Mouse (Mus musculus) hindbrain, postnatal 0 days (tissue): ENCODE results near the gene Ggnbp2. TPM values are rescaled to one million over a fixed set of nuclear protein-coding genes. Genes with fewer than 3 reads are reported as not detected.
A peak's percentile ranks its signal among the peaks of the same experiment; 100 is the strongest.

Experiments
- ATAC-seq: fragments of 200-750 bp; cut with Nextera tagmentation; 2 replicates; pipeline ENCODE4 v1.8.0; 2017; ENCODE audit warnings: mild to moderate bottlenecking, moderate TSS enrichment, moderate library complexity
- DNase-seq: peaks from one replicate; pipeline ENCODE4 v3.0.0-alpha.2; 2015; ENCODE audit warnings: low spot score
- H3K27ac ChIP-seq: fragments of 300-500 bp; sonication (generic); 2 replicates; pipeline ENCODE4 v1.5.1; 2014; ENCODE audit warnings: mild to moderate bottlenecking
- H3K27me3 ChIP-seq: fragments of 300-500 bp; sonication (generic); 2 replicates; pipeline ENCODE4 v1.6.1; 2014; ENCODE audit warnings: low read length, mixed read lengths; ENCODE audit not compliant: insufficient read depth
- H3K36me3 ChIP-seq: fragments of 300-500 bp; sonication (generic); 2 replicates; pipeline ENCODE4 v1.6.1; 2014; ENCODE audit warnings: low read length, mixed read lengths; ENCODE audit not compliant: insufficient read depth
- H3K4me1 ChIP-seq: fragments of 300-500 bp; sonication (generic); 2 replicates; pipeline ENCODE4 v1.6.1; 2014; ENCODE audit warnings: antibody characterized with exemption, low read length, mixed read lengths; ENCODE audit not compliant: insufficient read depth
- H3K4me2 ChIP-seq: fragments of 300-500 bp; sonication (generic); 2 replicates; pipeline ENCODE4 v1.6.1; 2014; ENCODE audit warnings: low read depth, mild to moderate bottlenecking, low read length, moderate library complexity, mixed read lengths
- H3K4me3 ChIP-seq: fragments of 300-500 bp; sonication (generic); 2 replicates; pipeline ENCODE4 v1.5.1; 2014; ENCODE audit warnings: low read length
- H3K9ac ChIP-seq: fragments of 300-500 bp; sonication (generic); replicated peaks from 2 replicates; pipeline ENCODE4 v1.6.1; 2014; ENCODE audit warnings: mild to moderate bottlenecking, low read length, moderate library complexity, mixed read lengths
- H3K9me3 ChIP-seq: fragments of 300-500 bp; sonication (generic); 2 replicates; pipeline ENCODE4 v1.6.1; 2016; ENCODE audit warnings: low read length, mixed read lengths
- CTCF ChIP-seq: IDR thresholded peaks from 2 replicates; pipeline ENCODE4 v1.5.1; 2016; ENCODE audit warnings: antibody characterized with exemption, control low read depth, low read depth
- WGBS: fragments of 180-500 bp; shearing (Covaris S2); extraction: QIAGEN DNeasy Blood & Tissue Kit; methylation state at CpG from one replicate; pipeline ENCODE4 v1.1.7; 2014; 5-methylcytosine and 5-hydroxymethylcytosine counted together
- polyA plus RNA-seq: library from polyadenylated mRNA; unstranded; fragments of >200 nt; fragmentation: Nextera tagmentation; extraction: Ambion mirVana; gene quantifications from 2 replicates; pipeline ENCODE4 v1.2.1, GENCODE M21; 2015
- total RNA-seq: library from RNA; depleted of rRNA; stranded (reverse); fragments of >200 nt; gene quantifications from 2 replicates; pipeline ENCODE4 v1.2.3, GENCODE M21; 2014

The Ggnbp2 gene
- total and polyA plus RNA-seq, 2 experiments from 2014 or later, result 41.6 to 63.5 TPM

GRCm38 (mm10) chr11:84889492-84889891 lies 18.9 kb upstream of the Ggnbp2 start:
- DNase-seq, result no peak
- no peaks in the 10 kb centered on the region for H3K4me1 ChIP-seq
- ATAC-seq, result no peak
- WGBS, result 98% methylated on average over 2 of the region's 2 CpGs
- no peak overlapping the region for H3K9ac ChIP-seq
- H3K27ac ChIP-seq, result no peak overlapping the region
- peaks cover 60% of the 10 kb centered on the region for H3K36me3 ChIP-seq
- H3K4me3 ChIP-seq, result no peak overlapping the region
- TF ChIP-seq CTCF, result no peak
- H3K4me2 ChIP-seq, result no peak overlapping the region
- no peaks in the 10 kb centered on the region for H3K9me3 ChIP-seq
- no peaks in the 10 kb centered on the region for H3K27me3 ChIP-seq

- H3K36me3 ChIP-seq, result peaks cover 60% of the 10 kb centered on the region
- ATAC-seq, result no peak
- WGBS, result 95% methylated on average over 8 of the region's 8 CpGs
- H3K4me3 ChIP-seq, result no peak overlapping the region
- no peak overlapping the region for H3K27ac ChIP-seq
- no peak overlapping the region for H3K9ac ChIP-seq
- DNase-seq, result no peak
- no peaks in the 10 kb centered on the region for H3K4me1 ChIP-seq
- no peaks in the 10 kb centered on the region for H3K27me3 ChIP-seq
- no peak for TF ChIP-seq CTCF
- no peaks in the 10 kb centered on the region for H3K9me3 ChIP-seq
- H3K4me2 ChIP-seq, result no peak overlapping the region
These were observed 17.4 kb upstream of the Ggnbp2 start for GRCm38 (mm10) chr11:84888025-84888424.

- Histone ChIP-seq H3K36me3 (peaks cover 52% of the 10 kb centered on the region), H3K27ac (no peak overlapping the region), H3K27me3 (no peaks in the 10 kb centered on the region), H3K4me2 (no peak overlapping the region), H3K9ac (no peak overlapping the region), H3K9me3 (no peaks in the 10 kb centered on the region), H3K4me3 (no peak overlapping the region), H3K4me1 (no peaks in the 10 kb centered on the region)
- ATAC-seq (no peak), DNase-seq (no peak)
- WGBS, result 87% methylated on average over 11 of the region's 11 CpGs
- no peak for TF ChIP-seq CTCF
These were observed 16.3 kb upstream of the Ggnbp2 start for GRCm38 (mm10) chr11:84886767-84887511.

GRCm38 (mm10) chr11:84886236-84886635 lies 15.6 kb upstream of the Ggnbp2 start:
- 95% methylated on average over 5 of the region's 5 CpGs for WGBS

GRCm38 (mm10) chr11:84885238-84885637 lies 14.6 kb upstream of the Ggnbp2 start:
- no peak overlapping the region for H3K4me2 ChIP-seq
- no peak overlapping the region for H3K9ac ChIP-seq
- H3K27ac ChIP-seq, result no peak overlapping the region
- no peak for TF ChIP-seq CTCF
- no peaks in the 10 kb centered on the region for H3K27me3 ChIP-seq
- DNase-seq (no peak), ATAC-seq (no peak)
- peaks cover 8% of the 10 kb centered on the region; the same call in 1 of the 2 replicates for H3K4me1 ChIP-seq
- H3K36me3 ChIP-seq, result peaks cover 40% of the 10 kb centered on the region
- WGBS, result 85% methylated on average over 4 of the region's 4 CpGs
- no peak overlapping the region for H3K4me3 ChIP-seq
- no peaks in the 10 kb centered on the region for H3K9me3 ChIP-seq

More at GRCm38 (mm10) chr11:84886236-84886635, 15.6 kb upstream of the Ggnbp2 start:
- H3K27ac ChIP-seq, result no peak overlapping the region
- no peak overlapping the region for H3K4me3 ChIP-seq
- TF ChIP-seq CTCF, result no peak
- H3K9ac ChIP-seq, result no peak overlapping the region
- H3K36me3 ChIP-seq, result peaks cover 45% of the 10 kb centered on the region
- 0 out of 2 replicates have a peak, but pooled peaks cover 2% of the 10 kb centered on the region for H3K4me1 ChIP-seq
- ATAC-seq (no peak), DNase-seq (no peak)
- no peaks in the 10 kb centered on the region for H3K9me3 ChIP-seq
- no peaks in the 10 kb centered on the region for H3K27me3 ChIP-seq
- H3K4me2 ChIP-seq, result no peak overlapping the region

- Histone ChIP-seq H3K9ac (no peak overlapping the region), H3K4me3 (no peak overlapping the region), H3K27me3 (no peaks in the 10 kb centered on the region), H3K4me1 (peaks cover 8% of the 10 kb centered on the region; the same call in 1 of the 2 replicates), H3K27ac (no peak overlapping the region), H3K4me2 (no peak overlapping the region), H3K9me3 (no peaks in the 10 kb centered on the region), H3K36me3 (peaks cover 29% of the 10 kb centered on the region; the same call in 1 of the 2 replicates)
- 96% methylated on average over 7 of the region's 7 CpGs for WGBS
- no peak for TF ChIP-seq CTCF
- no peak for DNase-seq
- ATAC-seq, result no peak
These were observed 11.7 kb upstream of the Ggnbp2 start for GRCm38 (mm10) chr11:84882346-84882745.

GRCm38 (mm10) chr11:84880971-84881370 lies 10.4 kb upstream of the Ggnbp2 start:
- no peak for ATAC-seq
- DNase-seq, result no peak

More at GRCm38 (mm10) chr11:84880971-84881370, 10.4 kb upstream of the Ggnbp2 start:
- Histone ChIP-seq H3K27me3 (no peaks in the 10 kb centered on the region), H3K4me3 (peak overlapping the region; percentile 67), H3K9ac (peak overlapping the region; percentile 82), H3K36me3 (peaks cover 20% of the 10 kb centered on the region; the same call in 1 of the 2 replicates), H3K27ac (peak overlapping the region; percentile 88), H3K4me2 (peak overlapping the region; percentile 94), H3K4me1 (peaks cover 8% of the 10 kb centered on the region; the same call in 1 of the 2 replicates), H3K9me3 (no peaks in the 10 kb centered on the region)
- 61% methylated on average over 9 of the region's 9 CpGs for WGBS
- TF ChIP-seq CTCF, result no peak
